15 mouse cellular contexts compared by ENCODE assay signal in genomic region chr13:106721167-106721566, GRCm38 (mm10).
DNase-seq lines count a peak whose midpoint lies in the region; ATAC-seq and TF ChIP-seq lines count a peak whose summit lies in the region.
"Had no signal": no experiment of that assay in that cellular context is flagged by ENCODE, and none has a peak within 500 bp of the region (broad histone marks: within the 10 kb centered on the region; RNA-seq: fewer than 3 reads in every experiment).

No protein-coding gene starts in this region.

- DNase-seq in gastrocnemius, adult 2 months, result no peak
- DNase-seq in gastrocnemius, postnatal 36 days, result no peak
- no peak for DNase-seq in layer of hippocampus, adult 2 months (ENCODE audit: low spot score in 2 of 2)
- DNase-seq in layer of hippocampus, adult 9-10 months (ENCODE audit: low spot score), result no peak
- DNase-seq in A20 (ENCODE audit: low read depth, low spot score), result peak; percentile 51
- DNase-seq in left cerebral cortex, postnatal 10 days (ENCODE audit: extremely low spot score in 1 of 2, low spot score in 2 of 2), result no peak
- DNase-seq in urinary bladder, postnatal 10 days (ENCODE audit: low spot score), result no peak
- DNase-seq: cerebellum, adult 11-12 months; gastrocnemius, postnatal 14 days; heart, postnatal 4 days; kidney, adult 11 months; midbrain, embryonic 14.5 days; spleen, adult 18-20 months had no signal

- intact Hi-C loops in gastrocnemius, adult 2 months (cut with DNase I), result no loop called here
- intact Hi-C loops in gastrocnemius, postnatal 36 days (cut with DNase I), result no loop called here
- intact Hi-C loops in left cerebral cortex, postnatal 10 days (cut with DNase I), result no loop called here

- H3K4me3 ChIP-seq in gastrocnemius, adult 2 months, result no peak overlapping the region
- no peak overlapping the region for H3K4me3 ChIP-seq in layer of hippocampus, adult 2 months

- peak; percentile 39 for TF ChIP-seq CTCF in gastrocnemius, adult 2 months (IDR thresholded peaks at IDR 0.05)
- TF ChIP-seq CTCF in layer of hippocampus, adult 2 months (conservative IDR thresholded peaks at IDR 0.05), result peak; percentile 59

- no peak overlapping the region for H3K27ac ChIP-seq in gastrocnemius, adult 2 months
- H3K27ac ChIP-seq in layer of hippocampus, adult 2 months, result no peak overlapping the region

- peak; percentile 75 for ATAC-seq in granulocyte monocyte progenitor cell, adult 5-6 weeks (replicated peaks; ENCODE audit: poor library complexity, severe bottlenecking)
- ATAC-seq: forebrain, embryonic 14.5 days had no signal
